Comparison of ENCODE assay signal across 14 mouse cellular contexts in the genomic region with DNA sequence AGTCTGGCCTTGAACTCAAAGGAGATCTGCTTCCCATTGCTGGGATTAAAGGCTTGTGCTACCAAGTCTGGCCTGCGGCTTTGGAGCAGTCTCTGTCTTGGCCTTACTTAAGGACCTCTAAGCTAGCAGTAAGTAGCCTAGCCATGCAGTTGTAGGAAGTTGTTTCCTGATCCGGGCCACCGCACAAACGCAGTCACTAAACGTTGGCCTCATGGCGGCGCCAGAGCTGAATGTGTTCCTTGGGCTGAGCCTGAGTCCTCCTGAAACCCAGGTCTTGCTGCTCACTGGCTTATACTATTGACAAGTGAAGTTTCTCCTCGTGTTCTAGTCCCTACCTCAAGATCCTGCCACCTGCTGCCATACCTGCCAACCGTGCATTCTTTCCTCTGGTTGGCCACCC. TPM values are rescaled to one million over a fixed set of nuclear protein-coding genes. Genes with fewer than 3 reads are reported as not detected.
DNase-seq lines count a peak whose midpoint lies in the region; ATAC-seq and TF ChIP-seq lines count a peak whose summit lies in the region.
"Had no signal": no experiment of that assay in that cellular context is flagged by ENCODE, and none has a peak within 500 bp of the region (broad histone marks: within the 10 kb centered on the region; RNA-seq: fewer than 3 reads in every experiment).

No protein-coding gene starts in this region.

- no peak for DNase-seq in midbrain, embryonic 11.5 days (ENCODE audit: low spot score, missing footprints)
- DNase-seq in ZHBTc4 (ENCODE audit: low read depth, low spot score), result peak; percentile 73
- peak; percentile 26 for DNase-seq in retina, postnatal 1 day
- no peak for DNase-seq in left cerebral cortex, adult 8-10 months (ENCODE audit: low spot score in 2 of 2)
- no peak for DNase-seq in ovary, postnatal 36 days (ENCODE audit: low spot score)
- DNase-seq: cerebellum, adult 2 months; kidney, postnatal 14 days; right cerebral cortex, postnatal 4 days had no signal

- no peak overlapping the region for H3K9ac ChIP-seq in intestine, postnatal 0 days (ENCODE audit: low read depth, low read length)
- H3K9ac ChIP-seq in intestine, embryonic 15.5 days, result no peak overlapping the region
- no peak overlapping the region for H3K9ac ChIP-seq in midbrain, embryonic 11.5 days (ENCODE audit: low read length)
- H3K9ac ChIP-seq in midbrain, embryonic 13.5 days (replicated peaks), result no peak overlapping the region
- H3K9ac ChIP-seq: limb, embryonic 13.5 days; neural tube, embryonic 15.5 days had no signal

- no peaks in the 10 kb centered on the region for H3K36me3 ChIP-seq in intestine, postnatal 0 days (ENCODE audit: control insufficient read depth, insufficient read depth)
- no peaks in the 10 kb centered on the region for H3K36me3 ChIP-seq in intestine, embryonic 15.5 days
- H3K36me3 ChIP-seq in midbrain, embryonic 11.5 days (ENCODE audit: control insufficient read depth, insufficient read depth, low read length), result no peaks in the 10 kb centered on the region
- H3K36me3 ChIP-seq in midbrain, embryonic 13.5 days, result no peaks in the 10 kb centered on the region
- H3K36me3 ChIP-seq: limb, embryonic 13.5 days; neural tube, embryonic 15.5 days had no signal

- no peak overlapping the region for H3K4me3 ChIP-seq in intestine, postnatal 0 days (ENCODE audit: low read depth, low read length)
- H3K4me3 ChIP-seq in intestine, embryonic 15.5 days (replicated peaks), result no peak overlapping the region
- H3K4me3 ChIP-seq in midbrain, embryonic 11.5 days (ENCODE audit: low read depth, low read length), result no peak overlapping the region
- no peak overlapping the region for H3K4me3 ChIP-seq in midbrain, embryonic 13.5 days (replicated peaks)
- H3K4me3 ChIP-seq: erythroblast, embryonic 14.5 days; limb, embryonic 13.5 days; neural tube, embryonic 15.5 days had no signal

- peak; percentile 37 for TF ChIP-seq CTCF in intestine, postnatal 0 days (IDR thresholded peaks at IDR 0.05; ENCODE audit: low read depth)

- ATAC-seq in intestine, postnatal 0 days, result no peak
- ATAC-seq in intestine, embryonic 15.5 days, result no peak
- ATAC-seq in midbrain, embryonic 11.5 days (ENCODE audit: low FRiP score), result 0 out of 2 replicates have a peak, but pooled peaks have one; percentile 4
- no peak for ATAC-seq in midbrain, embryonic 13.5 days

- no peak overlapping the region for H3K4me2 ChIP-seq in intestine, postnatal 0 days (replicated peaks; ENCODE audit: low read depth)
- H3K4me2 ChIP-seq in intestine, embryonic 15.5 days (replicated peaks), result no peak overlapping the region
- no peak overlapping the region for H3K4me2 ChIP-seq in midbrain, embryonic 11.5 days
- no peak overlapping the region for H3K4me2 ChIP-seq in midbrain, embryonic 13.5 days (replicated peaks)
- H3K4me2 ChIP-seq: limb, embryonic 13.5 days; neural tube, embryonic 15.5 days had no signal

- H3K9me3 ChIP-seq in intestine, postnatal 0 days (ENCODE audit: control insufficient read depth), result no peaks in the 10 kb centered on the region
- H3K9me3 ChIP-seq in intestine, embryonic 15.5 days, result no peaks in the 10 kb centered on the region
- no peaks in the 10 kb centered on the region for H3K9me3 ChIP-seq in midbrain, embryonic 11.5 days (ENCODE audit: control insufficient read depth, low read length)
- H3K9me3 ChIP-seq in midbrain, embryonic 13.5 days, result no peaks in the 10 kb centered on the region
- H3K9me3 ChIP-seq: limb, embryonic 13.5 days; neural tube, embryonic 15.5 days had no signal

- no peak overlapping the region for H3K27ac ChIP-seq in intestine, postnatal 0 days (ENCODE audit: low read depth, low read length)
- no peak overlapping the region for H3K27ac ChIP-seq in intestine, embryonic 15.5 days
- no peak overlapping the region for H3K27ac ChIP-seq in midbrain, embryonic 11.5 days (ENCODE audit: low read depth, low read length)
- no peak overlapping the region for H3K27ac ChIP-seq in midbrain, embryonic 13.5 days
- H3K27ac ChIP-seq: limb, embryonic 13.5 days; neural tube, embryonic 15.5 days had no signal

- no peaks in the 10 kb centered on the region for H3K27me3 ChIP-seq in intestine, postnatal 0 days (replicated peaks; ENCODE audit: control insufficient read depth, insufficient read depth, low read length)
- H3K27me3 ChIP-seq in intestine, embryonic 15.5 days (replicated peaks), result no peaks in the 10 kb centered on the region
- no peaks in the 10 kb centered on the region for H3K27me3 ChIP-seq in midbrain, embryonic 11.5 days (ENCODE audit: control insufficient read depth, insufficient read depth, low read length)
- no peaks in the 10 kb centered on the region for H3K27me3 ChIP-seq in midbrain, embryonic 13.5 days
- H3K27me3 ChIP-seq: limb, embryonic 13.5 days; neural tube, embryonic 15.5 days had no signal

- no peaks in the 10 kb centered on the region for H3K4me1 ChIP-seq in intestine, postnatal 0 days (replicated peaks; ENCODE audit: control insufficient read depth, insufficient read depth, low read length)
- H3K4me1 ChIP-seq in intestine, embryonic 15.5 days (replicated peaks), result no peaks in the 10 kb centered on the region
- H3K4me1 ChIP-seq in midbrain, embryonic 11.5 days (ENCODE audit: control insufficient read depth, insufficient read depth, low read length), result no peaks in the 10 kb centered on the region
- H3K4me1 ChIP-seq in midbrain, embryonic 13.5 days (replicated peaks), result no peaks in the 10 kb centered on the region
- H3K4me1 ChIP-seq: limb, embryonic 13.5 days; neural tube, embryonic 15.5 days had no signal

- WGBS in intestine, postnatal 0 days, result 66% methylated on average over 9 of the region's 9 CpGs
- 60% methylated on average over 9 of the region's 9 CpGs for WGBS in intestine, embryonic 15.5 days
- WGBS in midbrain, embryonic 11.5 days, result 39% methylated on average over 9 of the region's 9 CpGs
- 47% methylated on average over 9 of the region's 9 CpGs for WGBS in midbrain, embryonic 13.5 days

RNA-seq across cellular contexts. Expression of a gene that starts 28.5 kb away (rescaled TPM):
- polyA plus RNA-seq in intestine, postnatal 0 days (2015; fragmentation: Nextera tagmentation; extraction: Ambion mirVana), result 62.3 and 73.8 TPM in 2 replicates
- 76.0 and 81.9 TPM in 2 replicates for polyA plus RNA-seq in intestine, embryonic 15.5 days (2015; fragmentation: Nextera tagmentation; extraction: Ambion mirVana)
- 38.5 and 40.4 TPM in 2 replicates for polyA plus RNA-seq in midbrain, embryonic 11.5 days (2014; fragmentation: Nextera tagmentation; extraction: Ambion mirVana)
- 26.9 and 27.6 TPM in 2 replicates for polyA plus RNA-seq in midbrain, embryonic 13.5 days (2015; fragmentation: Nextera tagmentation; extraction: Ambion mirVana)
- total RNA-seq in left cerebral cortex, adult 8-10 months (2022), result 1 to 10 TPM; 4.3 to 4.9 (median 4.6) TPM

RNA-seq across cellular contexts. Expression of a gene that starts 53.9 kb away (rescaled TPM):
- 44.8 and 47.9 TPM in 2 replicates for polyA plus RNA-seq in intestine, postnatal 0 days (2015; fragmentation: Nextera tagmentation; extraction: Ambion mirVana)
- polyA plus RNA-seq in intestine, embryonic 15.5 days (2015; fragmentation: Nextera tagmentation; extraction: Ambion mirVana), result 0.56 and 1.5 TPM in 2 replicates
- polyA plus RNA-seq in midbrain, embryonic 11.5 days (2014; fragmentation: Nextera tagmentation; extraction: Ambion mirVana), result 0.25 and 0.45 TPM in 2 replicates
- polyA plus RNA-seq in midbrain, embryonic 13.5 days (2015; fragmentation: Nextera tagmentation; extraction: Ambion mirVana), result 0.26 and 0.36 TPM in 2 replicates
- total RNA-seq in left cerebral cortex, adult 8-10 months (2022), result 1 to 10 TPM in 3 of 4 experiments, under 1 TPM in 1; 0.82 to 1.7 (median 1.3) TPM
- polyA plus RNA-seq: erythroblast, embryonic 14.5 days had no signal

Comparison
In these comparisons a context has a peak if more than half of its experiments do, and no peak if none do; other contexts are left out.
1. RNA of a gene that starts 53.9 kb away (polyA plus RNA-seq): 44.8 to 47.9 TPM in intestine, postnatal 0 days; 0.56 to 1.5 TPM in intestine, embryonic 15.5 days, 0.25 to 0.45 TPM in midbrain, embryonic 11.5 days and 0.26 to 0.36 TPM in midbrain, embryonic 13.5 days; every median in the first group is over 10 times any median in the second.
2. DNase-seq: peak in ZHBTc4 (single experiment) and retina, postnatal 1 day (single experiment); none in midbrain, embryonic 11.5 days (single experiment), left cerebral cortex, adult 8-10 months (0 of 2) and ovary, postnatal 36 days (single experiment).